Mouse (Mus musculus): Measurements from ENCODE around the gene Dgkg.

DNA sequence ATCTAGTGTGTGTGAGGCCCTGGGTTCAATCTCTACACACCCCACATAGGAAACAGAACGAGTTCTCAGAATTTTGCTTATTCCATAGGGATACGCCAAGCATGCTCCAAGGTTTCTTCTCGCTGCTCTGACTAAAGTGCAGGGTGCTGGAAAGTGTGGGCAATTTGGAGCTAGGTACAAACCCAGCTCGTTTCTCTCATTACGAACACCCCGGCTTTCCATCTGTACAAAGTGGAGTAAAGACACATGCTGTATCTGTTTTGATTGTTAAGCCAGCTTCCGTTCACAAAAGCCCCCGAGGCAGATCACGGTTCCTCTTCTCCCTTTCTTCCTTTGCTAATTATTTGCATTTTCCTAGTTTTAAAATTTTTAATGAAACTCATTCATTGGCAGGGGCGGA lies 78.1 kb downstream of the Dgkg start:
- no peak for TF ChIP-seq POLR2A (IDR thresholded peaks at IDR 0.05; ENCODE audit: low read depth, low read length)
- no peak for TF ChIP-seq CTCF (IDR thresholded peaks at IDR 0.05; ENCODE audit: extremely low read depth, insufficient read depth, insufficient read length, insufficient replicate concordance)

All from spleen, adult 2 months (tissue).